Mouse (Mus musculus): ENCODE results near the gene Nxph4.

Gene Nxph4

DNA sequence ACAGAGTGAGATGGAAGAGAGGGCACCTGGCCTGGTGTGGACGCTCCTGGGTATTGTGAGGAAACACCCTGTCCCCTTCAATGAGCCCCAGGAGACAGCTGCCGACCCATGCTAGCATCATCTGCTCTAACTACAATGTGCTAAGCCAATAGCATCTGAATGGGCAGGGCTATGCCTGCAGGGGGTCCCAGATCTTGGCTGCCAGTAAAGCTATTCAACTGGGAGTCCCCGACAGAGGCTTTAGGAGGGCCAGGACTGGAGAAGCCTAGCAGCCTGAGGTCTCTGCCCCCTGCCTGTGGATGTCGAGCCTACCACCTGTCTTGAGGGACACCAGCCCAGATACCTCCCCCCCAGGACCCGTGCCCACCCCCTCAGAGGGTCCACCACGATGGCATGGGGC is 8.4 kb upstream of the Nxph4 start:
- DNase-seq (ENCODE audit: low spot score in 2 of 2), result no peak

- no peak for DNase-seq (ENCODE audit: low spot score in 2 of 2)
Measured at GRCm38 (mm10) chr10:127542084-127542483, 7.7 kb upstream of the Nxph4 start.

DNA sequence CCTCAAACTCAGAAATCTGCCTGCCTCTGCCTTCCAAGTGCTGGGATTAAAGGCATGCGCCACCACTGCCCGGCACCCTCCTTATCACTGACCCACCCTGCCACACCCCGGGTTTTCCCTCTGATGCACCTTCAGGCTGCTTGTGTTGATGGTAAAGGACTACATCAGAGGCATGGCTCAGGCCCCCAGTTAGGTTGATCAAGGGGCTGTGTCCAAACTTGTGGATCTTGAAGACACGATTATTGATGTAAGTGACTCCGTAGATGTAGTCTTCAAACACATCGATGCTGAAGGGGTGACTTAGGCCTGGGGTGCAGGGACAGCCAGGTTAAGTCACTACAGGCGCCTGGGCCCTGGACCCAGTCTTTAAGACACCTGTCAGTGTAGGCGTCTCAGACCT is 7.2 kb upstream of the Nxph4 start:
- DNase-seq (ENCODE audit: low spot score in 2 of 2), result no peak

- DNase-seq (ENCODE audit: low spot score in 2 of 2), result peak; percentile 60 to 68
Measured at GRCm38 (mm10) chr10:127537854-127538583, 3.7 kb upstream of the Nxph4 start.

DNA sequence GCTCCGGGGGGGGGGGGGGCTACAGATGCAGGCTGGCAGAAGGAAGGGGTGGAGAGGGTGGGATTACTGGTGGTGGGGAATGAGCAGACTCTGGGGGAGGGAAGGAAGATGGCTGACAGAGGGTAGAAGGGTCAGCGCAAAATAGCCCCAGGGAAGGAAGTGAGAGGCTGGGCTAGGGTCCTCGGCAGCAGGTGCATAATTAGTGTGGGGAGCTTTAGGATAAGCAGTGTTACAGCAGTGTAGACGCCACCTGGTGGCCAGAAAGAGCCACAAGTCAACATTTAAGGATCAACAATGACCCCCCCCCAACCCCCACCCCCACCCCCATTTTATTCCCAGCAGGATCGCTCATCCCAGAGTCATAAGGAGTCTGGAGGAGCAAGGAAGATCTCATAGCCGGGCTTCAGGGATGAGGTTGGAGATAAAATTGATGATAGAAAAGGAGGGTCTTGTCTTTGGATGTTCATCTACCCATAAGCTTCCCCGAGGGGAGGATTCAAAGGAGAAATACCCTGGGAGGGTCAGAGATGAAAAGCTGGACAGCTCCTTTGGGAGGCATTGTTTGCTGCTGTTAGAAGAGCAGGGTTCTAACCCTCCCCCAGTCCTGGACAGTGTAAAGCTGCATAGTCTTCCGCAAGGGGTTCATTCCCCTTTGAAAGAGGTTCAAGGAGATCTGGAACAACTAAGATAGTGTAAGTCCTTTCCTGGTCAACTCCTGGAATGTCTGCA is 2.4 kb upstream of the Nxph4 start:
- no peak for DNase-seq (ENCODE audit: low spot score in 2 of 2)

GRCm38 (mm10) chr10:127534929-127535384 is 598 bp upstream of the Nxph4 start:
- DNase-seq (ENCODE audit: low spot score in 2 of 2), result no peak

- no peak for DNase-seq (ENCODE audit: low spot score in 2 of 2)
Measured at GRCm38 (mm10) chr10:127531548-127531947, 2.8 kb downstream of the Nxph4 start.

DNA sequence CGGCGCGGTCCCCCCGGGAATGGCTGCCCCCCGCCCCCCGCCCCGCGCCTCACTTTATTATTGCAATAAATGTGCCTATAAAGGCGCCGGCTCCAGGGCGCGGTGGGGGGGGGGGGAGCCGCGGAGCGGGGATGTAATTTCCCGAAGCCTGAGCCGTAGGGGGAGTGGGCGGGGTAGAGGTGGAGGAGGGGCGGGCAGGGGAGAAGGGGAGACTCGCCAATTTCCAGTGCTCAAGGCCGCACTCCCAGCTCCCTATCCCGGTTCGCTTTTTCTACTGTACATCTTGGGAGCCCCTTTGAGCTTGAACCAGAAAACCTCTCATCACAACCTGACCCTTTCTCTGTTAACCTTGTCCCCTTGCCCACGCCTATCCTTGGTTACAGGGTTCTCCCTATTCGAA is 3.4 kb downstream of the Nxph4 start:
- DNase-seq (ENCODE audit: low spot score in 2 of 2), result no peak

GRCm38 (mm10) chr10:127527481-127527880 is 6.9 kb downstream of the Nxph4 start:
- no peak for DNase-seq (ENCODE audit: low spot score in 2 of 2)

DNA sequence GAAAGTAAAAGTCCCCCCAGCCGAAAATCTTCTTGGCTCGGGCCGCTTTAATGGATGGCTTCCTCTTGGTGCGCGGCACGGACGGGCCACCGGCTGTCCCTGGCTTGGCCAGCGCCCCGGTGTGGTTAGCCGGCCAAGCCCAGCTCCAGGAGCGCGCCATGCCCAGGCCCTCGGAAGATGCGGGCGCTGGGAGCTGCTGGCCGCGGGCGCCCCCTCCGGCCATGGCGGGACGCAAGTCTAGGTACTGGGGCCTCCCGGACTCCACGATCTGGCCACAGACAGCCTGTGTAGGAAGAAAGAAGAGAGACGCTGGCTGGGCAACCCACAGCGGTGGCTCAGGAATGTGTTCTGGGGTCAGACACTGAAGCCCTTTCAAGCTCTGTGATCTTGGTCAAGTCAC is 7.7 kb downstream of the Nxph4 start:
- peak in 1 of 2 experiments; percentile 47 for DNase-seq (ENCODE audit: low spot score in 2 of 2)

DNA sequence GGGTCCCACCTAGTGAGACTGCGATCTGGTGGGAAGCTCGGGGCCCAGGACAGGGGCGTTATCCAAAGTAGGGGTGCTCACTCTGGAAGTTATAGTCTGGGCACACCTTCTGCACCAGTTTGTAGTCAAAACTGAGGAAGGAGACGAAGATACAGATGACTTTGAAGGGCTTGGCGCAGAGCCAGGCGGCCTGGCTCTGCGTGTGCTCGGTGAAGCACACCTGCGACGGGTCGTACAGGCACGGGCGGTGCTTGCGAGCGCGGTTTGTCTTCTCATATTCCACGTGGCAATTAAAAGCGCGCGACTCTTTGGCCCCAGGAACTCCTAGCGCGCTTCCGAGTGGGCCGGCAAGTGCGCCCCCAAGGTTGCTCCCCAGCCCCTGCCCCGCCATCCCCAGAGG is 8.3 kb downstream of the Nxph4 start:
- DNase-seq (ENCODE audit: low spot score in 2 of 2), result no peak

DNA sequence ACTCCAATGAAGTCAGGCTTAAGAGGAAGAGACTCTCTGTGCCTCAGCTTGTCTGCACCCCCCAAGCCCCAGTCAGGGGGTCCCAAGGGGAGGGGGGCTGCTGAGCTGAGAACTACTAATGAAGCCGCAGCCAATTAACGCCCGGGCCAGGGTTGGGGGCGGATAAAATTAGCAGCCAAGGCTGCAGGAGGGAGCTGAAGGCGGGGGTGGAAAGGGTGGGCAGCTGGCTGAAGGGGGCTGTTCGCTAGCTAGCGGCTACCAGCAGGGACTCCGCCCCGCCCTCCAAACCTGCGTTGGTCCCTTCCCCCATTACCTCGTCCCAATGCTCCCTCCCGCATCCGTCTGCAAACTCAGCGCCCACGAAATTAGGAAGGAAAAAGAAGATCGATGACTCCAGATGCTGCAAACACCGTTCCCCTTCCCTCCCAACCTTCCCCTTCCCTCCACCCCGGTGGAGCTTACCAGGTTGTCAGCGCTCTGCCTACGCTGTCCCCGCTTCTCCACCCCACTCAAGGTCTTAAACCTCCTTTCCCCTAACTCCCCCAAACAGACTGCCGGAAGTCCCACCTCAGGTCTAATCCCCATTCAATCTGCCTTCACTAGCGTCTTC is 9.6 kb downstream of the Nxph4 start:
- no peak for DNase-seq (ENCODE audit: low spot score in 2 of 2)

DNA sequence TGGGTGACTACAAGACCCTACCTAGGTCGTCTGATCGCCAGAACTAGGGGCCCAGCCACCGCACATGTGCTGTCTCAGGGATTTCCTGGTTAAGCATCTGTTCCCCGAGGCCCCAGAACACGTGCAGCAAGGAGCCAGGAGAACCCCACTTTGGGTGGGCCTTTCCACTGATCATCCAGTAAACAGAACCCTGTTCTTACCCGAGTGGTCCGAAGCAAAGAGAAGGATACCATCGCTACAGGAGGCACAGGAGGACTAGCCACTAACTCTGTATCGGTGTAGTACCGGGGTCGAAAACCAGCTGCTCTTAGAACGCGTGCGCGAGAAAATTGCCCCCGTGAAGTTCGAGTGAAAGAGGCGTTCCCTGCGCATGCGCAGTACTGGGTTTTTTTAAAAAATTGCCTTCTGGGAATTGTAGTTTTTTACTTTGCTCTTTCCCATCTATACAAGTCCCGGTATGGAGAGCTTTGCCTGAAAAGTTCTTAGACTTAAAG is 12.2 kb downstream of the Nxph4 start, which contains the start of gene Shmt2:
Shmt2 (minus strand) TSS at position 357 of the 494 bp plus-strand sequence.
- DNase-seq (ENCODE audit: low spot score in 2 of 2), result peak; percentile 66 to 78

- no peak for DNase-seq (ENCODE audit: low spot score in 2 of 2)
Measured at GRCm38 (mm10) chr10:127521611-127522080, 12.7 kb downstream of the Nxph4 start.

DNA sequence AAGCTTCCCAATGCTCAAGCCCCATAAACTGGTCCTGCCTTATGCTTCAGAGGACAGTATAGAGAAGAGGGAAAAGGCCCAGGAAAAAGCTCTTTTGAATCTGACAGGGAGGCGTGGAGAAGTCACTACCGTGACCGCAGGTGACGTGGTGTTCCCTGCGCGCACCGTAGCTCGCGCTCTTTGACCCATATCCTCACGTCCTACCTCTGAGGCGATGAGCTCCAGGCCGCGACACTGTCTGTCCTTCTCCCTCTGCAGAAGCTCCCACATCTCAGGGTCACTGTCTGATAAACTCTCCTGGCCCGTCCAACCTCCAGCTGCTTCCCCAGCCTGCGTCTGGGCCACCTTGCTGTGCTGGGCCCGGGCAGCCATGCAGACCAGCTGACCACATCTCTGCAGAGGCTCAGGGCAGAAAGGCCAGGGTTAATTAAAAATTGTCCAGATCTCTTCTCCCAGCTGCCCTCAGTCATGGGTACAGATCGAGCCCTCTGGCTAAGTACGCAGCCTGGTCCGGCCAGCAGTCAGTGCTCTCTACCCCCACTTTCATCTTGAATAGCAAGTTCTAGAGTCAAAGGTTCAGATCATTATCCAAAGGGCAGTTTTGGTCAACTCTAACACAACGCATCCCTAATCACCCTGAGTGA is 13.5 kb downstream of the Nxph4 start:
- no peak for DNase-seq (ENCODE audit: low spot score in 2 of 2)

DNA sequence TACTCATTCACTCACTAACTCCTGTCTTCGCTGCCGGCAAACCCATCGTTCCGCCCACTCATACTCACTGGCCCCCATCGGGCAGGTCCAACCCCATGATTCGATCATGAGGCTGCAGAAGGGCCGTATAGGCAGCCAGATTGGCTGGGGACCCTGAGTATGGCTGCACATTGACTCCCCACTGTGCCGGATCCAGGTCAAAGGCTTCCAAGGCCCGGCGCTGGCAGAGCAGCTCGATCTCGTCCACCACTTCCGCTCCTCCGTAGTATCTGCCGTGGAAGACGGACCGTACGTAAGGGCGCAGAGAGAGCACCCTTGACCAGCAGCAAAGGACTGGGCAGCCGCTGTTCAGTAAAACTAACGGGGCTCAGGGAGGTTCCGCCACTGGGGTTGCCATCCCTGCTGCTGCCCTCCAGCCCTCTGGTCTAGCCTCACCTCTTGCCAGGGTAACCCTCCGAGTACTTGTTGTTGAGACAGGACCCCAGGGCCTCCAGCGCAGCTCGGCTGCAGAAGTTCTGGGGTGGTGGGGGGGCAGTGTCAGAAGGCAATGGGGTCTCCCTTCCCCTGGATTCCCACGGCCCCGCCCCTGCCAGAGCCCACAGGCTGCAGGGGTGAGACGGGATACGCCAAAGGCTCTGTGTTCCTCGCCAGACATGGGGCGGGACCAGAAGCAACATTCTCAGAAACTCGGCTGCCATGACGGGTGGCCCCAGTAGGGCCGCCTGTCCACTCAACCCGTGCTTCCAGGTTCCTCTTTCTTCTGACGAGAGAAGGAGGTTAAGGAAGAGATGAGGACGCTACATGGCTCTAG is 14.3 kb downstream of the Nxph4 start:
- no peak for DNase-seq (ENCODE audit: low spot score in 2 of 2)

GRCm38 (mm10) chr10:127519041-127519701 is 15.2 kb downstream of the Nxph4 start:
- no peak for DNase-seq (ENCODE audit: low spot score in 2 of 2)

DNA sequence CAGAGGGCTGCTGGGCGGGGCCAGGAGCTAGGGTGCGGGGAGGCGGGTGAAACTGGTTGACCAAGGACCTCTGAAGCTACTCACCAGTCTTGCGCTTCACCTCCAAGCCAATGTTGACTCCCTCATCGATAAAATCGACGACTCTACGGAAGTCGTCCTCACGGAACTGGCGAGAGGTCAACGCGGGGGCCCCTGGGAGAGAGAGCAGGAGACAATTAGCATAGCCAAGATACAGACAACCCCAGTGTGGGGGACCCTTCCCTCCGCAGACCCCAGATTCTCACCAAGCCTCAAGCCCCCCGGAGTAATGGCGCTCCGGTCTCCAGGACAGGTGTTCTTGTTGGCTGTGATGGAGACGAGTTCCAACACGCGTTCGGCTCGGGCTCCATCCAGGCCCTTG is 16.4 kb downstream of the Nxph4 start:
- DNase-seq (ENCODE audit: low spot score in 2 of 2), result no peak

DNA sequence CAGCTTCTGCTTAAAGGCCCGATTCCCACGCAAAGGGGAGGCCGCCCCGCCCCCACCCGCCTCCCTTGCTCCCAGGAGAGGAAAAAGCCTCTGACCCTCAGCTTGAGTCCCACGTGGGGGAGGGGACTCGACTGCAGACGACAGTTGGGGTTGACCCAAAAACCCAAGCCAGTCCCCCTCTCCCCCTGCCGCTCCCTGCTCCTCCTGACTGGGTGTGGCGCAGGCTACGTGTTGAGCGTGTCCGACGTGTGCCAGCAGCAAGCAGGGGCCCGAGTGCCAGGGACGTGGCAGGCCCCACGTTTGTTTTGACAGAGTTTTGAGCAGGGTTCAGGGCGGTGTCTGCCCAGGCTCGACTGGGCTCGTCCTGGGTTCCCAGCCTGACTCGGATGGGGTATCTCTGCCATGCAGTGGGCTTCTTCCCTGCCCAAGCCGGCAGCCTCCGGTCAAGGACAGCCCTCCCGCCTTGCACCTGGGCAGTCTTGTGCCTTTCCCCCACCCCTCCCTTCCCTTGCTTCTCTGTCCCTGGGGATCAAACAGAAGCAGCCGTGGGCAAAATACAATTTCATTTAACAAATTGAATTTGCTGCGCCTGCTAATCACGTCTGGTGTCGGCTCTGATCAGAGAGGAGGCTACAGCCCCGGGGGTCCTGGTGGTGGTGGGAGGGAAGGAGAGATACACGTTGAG is 17.6 kb downstream of the Nxph4 start:
- no peak for DNase-seq (ENCODE audit: low spot score in 2 of 2)

GRCm38 (mm10) chr10:127515983-127516459 is 18.3 kb downstream of the Nxph4 start:
- DNase-seq (ENCODE audit: low spot score in 2 of 2), result no peak

Measured in urinary bladder, postnatal 36 days (tissue).